Mouse (Mus musculus) heart, embryonic 15.5 days (tissue): ENCODE data around the gene Bnc1. TPM values are rescaled to one million over a fixed set of nuclear protein-coding genes. Genes with fewer than 3 reads are reported as not detected.
A peak's percentile ranks its signal among the peaks of the same experiment; 100 is the strongest.

ENCODE experiments used
- ATAC-seq: fragments of 200-750 bp; cut with Nextera tagmentation; replicated peaks from 2 replicates; pipeline ENCODE4 v1.8.0; 2017; ENCODE audit warnings: low read depth, moderate TSS enrichment; ENCODE audit not compliant: insufficient number of reproducible peaks, insufficient read depth, low FRiP score
- H3K27ac ChIP-seq: fragments of 300-500 bp; sonication (generic); 2 replicates; pipeline ENCODE4 v1.5.1; 2015; ENCODE audit warnings: mild to moderate bottlenecking, inconsistent platforms
- H3K27me3 ChIP-seq: fragments of 300-500 bp; sonication (generic); 2 replicates; pipeline ENCODE4 v1.6.1; 2015; ENCODE audit warnings: inconsistent platforms
- H3K36me3 ChIP-seq: fragments of 300-500 bp; sonication (generic); 2 replicates; pipeline ENCODE4 v1.6.1; 2015; ENCODE audit warnings: mild to moderate bottlenecking, inconsistent platforms
- H3K4me1 ChIP-seq: fragments of 300-500 bp; sonication (generic); replicated peaks from 2 replicates; pipeline ENCODE4 v1.6.1; 2015; ENCODE audit warnings: inconsistent platforms
- H3K4me2 ChIP-seq: fragments of 300-500 bp; sonication (generic); 2 replicates; pipeline ENCODE4 v1.6.1; 2015; ENCODE audit warnings: inconsistent platforms, mild to moderate bottlenecking, moderate library complexity
- H3K4me3 ChIP-seq: fragments of 300-500 bp; sonication (generic); 2 replicates; pipeline ENCODE4 v1.5.1; 2015; ENCODE audit warnings: mild to moderate bottlenecking, inconsistent platforms
- H3K9ac ChIP-seq: fragments of 300-500 bp; sonication (generic); 2 replicates; pipeline ENCODE4 v1.6.1; 2015; ENCODE audit warnings: mild to moderate bottlenecking, inconsistent platforms
- H3K9me3 ChIP-seq: fragments of 300-500 bp; sonication (generic); replicated peaks from 2 replicates; pipeline ENCODE4 v1.6.1; 2016; ENCODE audit warnings: inconsistent platforms
- WGBS: fragments of 180-500 bp; shearing (Covaris S2); methylation state at CpG from one replicate; pipeline ENCODE4 v1.1.7; 2015; ENCODE audit warnings: mixed read lengths; 5-methylcytosine and 5-hydroxymethylcytosine counted together
- polyA plus RNA-seq: library from polyadenylated mRNA; unstranded; fragments of >200 nt; fragmentation: Nextera tagmentation; extraction: Ambion mirVana; gene quantifications from 2 replicates; pipeline ENCODE4 v1.2.1, GENCODE M21; 2015

Gene Bnc1
- polyA plus RNA-seq, 1 experiment from 2014 or later = 3.1 TPM

- peak overlapping the region; percentile 88 for H3K9ac ChIP-seq
- peak overlapping the region; percentile 93 for H3K4me2 ChIP-seq
- H3K9me3 ChIP-seq = no peaks in the 10 kb centered on the region
- peaks cover 16% of the 10 kb centered on the region for H3K4me1 ChIP-seq
- H3K36me3 ChIP-seq = no peaks in the 10 kb centered on the region
- peak overlapping the region; percentile 88 for H3K27ac ChIP-seq
- peak overlapping the region; percentile 65 for H3K4me3 ChIP-seq
- H3K27me3 ChIP-seq = peaks cover 17% of the 10 kb centered on the region
- 6% methylated on average over 23 of the region's 23 CpGs for WGBS
- ATAC-seq = peak; percentile 32; the same call in 1 of the 2 replicates
These were observed 59.0 kb downstream of the Bnc1 start for GRCm38 (mm10) chr7:81933061-81933600.

- peak overlapping the region; percentile 65 for H3K4me3 ChIP-seq
These were observed 59.5 kb downstream of the Bnc1 start for GRCm38 (mm10) chr7:81932521-81933045.

GRCm38 (mm10) chr7:81928998-81929397, 63.1 kb downstream of the Bnc1 start:
- no peak overlapping the region for H3K4me2 ChIP-seq
- WGBS = 75% methylated on average over 7 of the region's 7 CpGs
- H3K27me3 ChIP-seq = no peaks in the 10 kb centered on the region
- H3K36me3 ChIP-seq = no peaks in the 10 kb centered on the region
- no peaks in the 10 kb centered on the region for H3K9me3 ChIP-seq
- ATAC-seq = no peak
- H3K9ac ChIP-seq = no peak overlapping the region
- no peak overlapping the region for H3K27ac ChIP-seq
- no peak overlapping the region for H3K4me3 ChIP-seq
- H3K4me1 ChIP-seq = peaks cover 17% of the 10 kb centered on the region

More at GRCm38 (mm10) chr7:81932521-81933045, 59.5 kb downstream of the Bnc1 start:
- no peaks in the 10 kb centered on the region for H3K36me3 ChIP-seq
- peak overlapping the region; percentile 93 for H3K4me2 ChIP-seq
- peaks cover 17% of the 10 kb centered on the region for H3K27me3 ChIP-seq
- WGBS = 35% methylated on average over 5 of the region's 5 CpGs
- no peaks in the 10 kb centered on the region for H3K9me3 ChIP-seq
- H3K27ac ChIP-seq = no peak overlapping the region
- peaks cover 17% of the 10 kb centered on the region for H3K4me1 ChIP-seq
- ATAC-seq = no peak
- H3K9ac ChIP-seq = peak overlapping the region; percentile 88

- no peaks in the 10 kb centered on the region for H3K36me3 ChIP-seq
These were observed 70.6 kb downstream of the Bnc1 start for GRCm38 (mm10) chr7:81921379-81921952.

GRCm38 (mm10) chr7:81920314-81920713, 71.8 kb downstream of the Bnc1 start:
- Histone ChIP-seq H3K27ac (no peak overlapping the region), H3K9ac (no peak overlapping the region), H3K4me2 (no peak overlapping the region), H3K36me3 (no peaks in the 10 kb centered on the region), H3K4me1 (no peaks in the 10 kb centered on the region), H3K27me3 (no peaks in the 10 kb centered on the region), H3K9me3 (no peaks in the 10 kb centered on the region), H3K4me3 (no peak overlapping the region)
- ATAC-seq = no peak
- 67% methylated on average over 4 of the region's 4 CpGs for WGBS

More at GRCm38 (mm10) chr7:81921379-81921952, 70.6 kb downstream of the Bnc1 start:
- no peak for ATAC-seq
- Histone ChIP-seq H3K9me3 (no peaks in the 10 kb centered on the region), H3K4me1 (no peaks in the 10 kb centered on the region), H3K27ac (no peak overlapping the region), H3K9ac (no peak overlapping the region), H3K4me3 (no peak overlapping the region), H3K27me3 (no peaks in the 10 kb centered on the region), H3K4me2 (no peak overlapping the region)
- WGBS = 53% methylated on average over 1 of the region's 1 CpGs

GRCm38 (mm10) chr7:81918316-81918715, 73.8 kb downstream of the Bnc1 start:
- H3K36me3 ChIP-seq = no peaks in the 10 kb centered on the region
- no peaks in the 10 kb centered on the region for H3K27me3 ChIP-seq
- no peak overlapping the region for H3K4me3 ChIP-seq
- 74% methylated on average over 5 of the region's 5 CpGs for WGBS
- H3K4me1 ChIP-seq = no peaks in the 10 kb centered on the region
- no peak overlapping the region for H3K27ac ChIP-seq
- no peak for ATAC-seq
- no peaks in the 10 kb centered on the region for H3K9me3 ChIP-seq
- H3K9ac ChIP-seq = no peak overlapping the region
- H3K4me2 ChIP-seq = no peak overlapping the region

Other genes starting within 250 kb of the Bnc1 start
- 84.3 and 84.4 TPM in 2 replicates for gene Ramac, start 229.4 kb downstream of the Bnc1 start, polyA plus RNA-seq
- gene 3110040N11Rik, start 202.8 kb downstream of the Bnc1 start, polyA plus RNA-seq = 31.0 and 40.8 TPM in 2 replicates
- 83.1 and 85.4 TPM in 2 replicates for gene Btbd1, start 162.9 kb downstream of the Bnc1 start, polyA plus RNA-seq
- not detected in 2 replicates for gene Gm10160, start 136.5 kb downstream of the Bnc1 start, polyA plus RNA-seq
- gene Tm6sf1, start 133.3 kb downstream of the Bnc1 start, polyA plus RNA-seq = 28.2 and 33.6 TPM in 2 replicates
- gene Hdgfl3, start 57.8 kb downstream of the Bnc1 start, polyA plus RNA-seq = 10.8 and 11.0 TPM in 2 replicates
- gene Sh3gl3, start 181.5 kb upstream of the Bnc1 start, polyA plus RNA-seq = 5.8 and 6.2 TPM in 2 replicates